Mouse (Mus musculus) liver, embryonic 16.5 days (tissue): ENCODE measurements at regions not wholly inside any gene's neighbourhood (a gene's known extent, or its start where the extent isn't known, plus 50 kb on each side); places are given as distances from the start of the nearest gene placed in this dataset.

ENCODE experiments used
- ATAC-seq: fragments of 200-750 bp; cut with Nextera tagmentation; 2 replicates; pipeline ENCODE4 v1.8.0; 2017; ENCODE audit warnings: low read depth, mild to moderate bottlenecking, moderate number of reproducible peaks, moderate library complexity
- H3K27ac ChIP-seq: fragments of 300-500 bp; sonication (generic); 2 replicates; pipeline ENCODE4 v1.5.1; 2014; ENCODE audit warnings: mild to moderate bottlenecking, low read length
- H3K27me3 ChIP-seq: fragments of 300-500 bp; sonication (generic); 2 replicates; pipeline ENCODE4 v1.6.1; 2014; ENCODE audit warnings: low read depth, low read length, mixed read lengths; ENCODE audit not compliant: control insufficient read depth, insufficient read depth
- H3K36me3 ChIP-seq: fragments of 300-500 bp; sonication (generic); 2 replicates; pipeline ENCODE4 v1.6.1; 2014; ENCODE audit warnings: mild to moderate bottlenecking; ENCODE audit not compliant: control insufficient read depth, insufficient read depth
- H3K4me1 ChIP-seq: fragments of 300-500 bp; sonication (generic); 2 replicates; pipeline ENCODE4 v1.6.1; 2014; ENCODE audit warnings: low read depth, low read length, mixed read lengths; ENCODE audit not compliant: control insufficient read depth
- H3K4me2 ChIP-seq: fragments of 300-500 bp; sonication (generic); 2 replicates; pipeline ENCODE4 v1.6.1; 2014; ENCODE audit warnings: low read depth, low read length, mixed read lengths
- H3K4me3 ChIP-seq: fragments of 300-500 bp; sonication (generic); 2 replicates; pipeline ENCODE4 v1.5.1; 2014; ENCODE audit warnings: low read depth, mild to moderate bottlenecking, low read length
- H3K9ac ChIP-seq: fragments of 300-500 bp; sonication (generic); 2 replicates; pipeline ENCODE4 v1.6.1; 2014; ENCODE audit warnings: low read depth, low read length
- H3K9me3 ChIP-seq: fragments of 300-500 bp; sonication (generic); replicated peaks from 2 replicates; pipeline ENCODE4 v1.6.1; 2016; ENCODE audit warnings: low read length; ENCODE audit not compliant: control insufficient read depth
- WGBS: fragments of 180-500 bp; shearing (Covaris S2); extraction: QIAGEN DNeasy Blood & Tissue Kit; methylation state at CpG from one replicate; pipeline ENCODE4 v1.1.7; 2014; ENCODE audit not compliant: insufficient replicate concordance; 5-methylcytosine and 5-hydroxymethylcytosine counted together

DNA sequence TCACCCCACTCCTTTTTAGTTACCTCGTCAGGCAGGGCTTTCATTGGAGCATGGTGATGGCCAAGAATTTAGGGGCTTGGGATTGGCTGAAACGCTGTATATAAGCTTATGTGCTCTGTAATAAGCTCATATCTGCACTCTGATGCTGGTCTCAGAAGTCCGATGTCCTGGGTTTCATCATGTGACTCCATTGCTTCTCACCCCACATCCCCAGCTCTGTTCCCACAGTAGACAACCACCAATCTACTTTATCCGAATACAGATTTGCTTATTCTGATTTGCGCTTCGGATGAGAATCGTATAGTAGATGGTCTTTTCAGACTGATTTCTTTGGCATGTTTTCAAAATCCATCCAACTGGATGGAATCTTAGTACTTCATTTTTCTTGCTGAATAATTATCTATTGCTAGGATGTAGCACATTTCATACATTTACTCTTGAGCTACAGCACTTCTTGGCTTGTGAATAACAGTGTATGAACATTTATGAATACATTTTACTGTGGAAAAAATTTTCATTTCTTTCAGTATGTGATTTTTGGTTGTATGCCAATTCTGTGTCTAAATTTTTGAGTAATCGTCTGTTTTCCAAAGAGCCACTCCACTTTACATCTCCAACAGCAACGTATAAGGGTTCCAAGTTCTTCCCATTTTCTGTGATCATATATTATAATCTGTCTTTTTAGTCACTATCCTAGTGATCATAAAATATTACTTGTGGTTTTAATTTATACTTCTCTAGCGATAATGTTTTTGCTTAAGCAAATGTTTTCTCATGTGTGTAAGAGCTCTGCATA, 185.7 kb downstream of the Hace1 start:
- H3K9ac ChIP-seq: no peak overlapping the region
- no peak for ATAC-seq
- H3K27ac ChIP-seq: no peak overlapping the region
- no peaks in the 10 kb centered on the region for H3K36me3 ChIP-seq
- WGBS: 69% methylated on average over 10 of the region's 10 CpGs
- H3K4me3 ChIP-seq: no peak overlapping the region
- H3K4me2 ChIP-seq: no peak overlapping the region
- H3K4me1 ChIP-seq: no peaks in the 10 kb centered on the region
- H3K9me3 ChIP-seq: no peaks in the 10 kb centered on the region
- H3K27me3 ChIP-seq: no peaks in the 10 kb centered on the region

GRCm38 (mm10) chr10:45779720-45780119, 202.1 kb downstream of the Hace1 start:
- 27% methylated on average over 6 of the region's 6 CpGs for WGBS
- H3K36me3 ChIP-seq: no peaks in the 10 kb centered on the region
- no peak overlapping the region for H3K27ac ChIP-seq

GRCm38 (mm10) chr10:45783026-45783425, 205.4 kb downstream of the Hace1 start:
- Histone ChIP-seq H3K36me3 (no peaks in the 10 kb centered on the region), H3K27me3 (no peaks in the 10 kb centered on the region), H3K4me2 (no peak overlapping the region), H3K9ac (no peak overlapping the region), H3K4me1 (no peaks in the 10 kb centered on the region; the same call in 1 of the 2 replicates), H3K27ac (no peak overlapping the region), H3K4me3 (no peak overlapping the region), H3K9me3 (no peaks in the 10 kb centered on the region)
- no peak for ATAC-seq
- 12% methylated on average over 5 of the region's 5 CpGs for WGBS

More at GRCm38 (mm10) chr10:45779720-45780119, 202.1 kb downstream of the Hace1 start:
- no peaks in the 10 kb centered on the region; the same call in 1 of the 2 replicates for H3K4me1 ChIP-seq
- H3K27me3 ChIP-seq: no peaks in the 10 kb centered on the region
- no peak overlapping the region for H3K4me2 ChIP-seq
- no peak overlapping the region for H3K4me3 ChIP-seq
- no peak for ATAC-seq
- no peaks in the 10 kb centered on the region for H3K9me3 ChIP-seq
- no peak overlapping the region for H3K9ac ChIP-seq

DNA sequence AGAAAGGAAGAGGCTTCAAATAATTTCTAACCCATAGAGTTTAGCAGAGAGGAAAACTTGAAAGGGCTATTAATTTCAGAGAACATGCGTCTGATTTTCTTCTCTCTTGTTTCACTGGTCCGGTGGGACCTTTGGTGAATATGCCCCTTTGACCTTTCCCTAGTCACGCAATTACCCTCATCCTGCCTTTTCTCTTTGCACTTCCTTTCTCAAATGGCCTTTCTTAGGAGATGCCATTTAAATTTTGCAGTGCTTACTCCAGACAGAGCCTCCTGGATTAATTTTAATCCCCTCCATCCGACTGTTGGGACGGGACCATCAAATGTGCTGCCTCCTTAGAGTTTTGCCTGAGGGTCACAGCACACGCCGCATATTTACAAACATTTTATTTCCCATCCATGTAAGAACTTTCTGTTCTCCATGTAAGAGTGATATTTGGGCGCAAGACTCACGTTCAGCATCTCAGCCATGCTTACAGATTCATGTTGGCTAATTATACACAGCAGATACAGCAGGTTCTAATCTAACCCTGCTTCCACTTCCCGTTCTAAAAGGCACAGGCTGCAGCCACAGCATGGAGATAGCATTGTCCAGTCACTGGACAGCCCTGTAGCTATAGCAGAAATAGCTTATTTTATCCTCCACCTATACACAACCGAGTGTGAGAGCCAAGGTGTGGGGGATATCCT, 206.0 kb downstream of the Hace1 start:
- Histone ChIP-seq H3K9ac (no peak overlapping the region), H3K27me3 (no peaks in the 10 kb centered on the region), H3K4me1 (no peaks in the 10 kb centered on the region; the same call in 1 of the 2 replicates), H3K9me3 (no peaks in the 10 kb centered on the region), H3K4me3 (no peak overlapping the region), H3K27ac (no peak overlapping the region), H3K4me2 (no peak overlapping the region), H3K36me3 (no peaks in the 10 kb centered on the region)
- 41% methylated on average over 11 of the region's 11 CpGs for WGBS
- no peak for ATAC-seq

DNA sequence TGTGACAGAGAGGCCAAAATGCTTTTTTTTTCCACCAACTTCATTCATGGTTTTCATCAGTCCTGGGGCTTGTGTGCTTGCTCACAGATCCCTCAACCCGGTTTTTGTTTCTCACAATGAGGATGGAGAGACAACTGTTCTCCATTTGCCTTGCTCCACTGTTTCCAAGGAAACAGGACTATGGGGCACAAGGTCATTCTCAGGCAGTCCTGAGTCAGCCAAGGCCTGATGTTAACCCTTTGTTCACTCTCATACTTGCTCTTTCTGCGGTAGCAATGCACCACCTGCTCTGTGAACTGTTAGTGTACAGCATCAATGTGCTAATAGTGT, 206.5 kb downstream of the Hace1 start:
- ATAC-seq: no peak
- no peak overlapping the region for H3K9ac ChIP-seq
- no peaks in the 10 kb centered on the region; the same call in 1 of the 2 replicates for H3K4me1 ChIP-seq
- H3K4me2 ChIP-seq: no peak overlapping the region
- H3K4me3 ChIP-seq: no peak overlapping the region
- H3K9me3 ChIP-seq: no peaks in the 10 kb centered on the region
- H3K27me3 ChIP-seq: no peaks in the 10 kb centered on the region
- WGBS: 57% methylated on average over 2 of the region's 2 CpGs
- H3K27ac ChIP-seq: no peak overlapping the region
- no peaks in the 10 kb centered on the region for H3K36me3 ChIP-seq

GRCm38 (mm10) chr10:45784575-45784974, 206.9 kb downstream of the Hace1 start:
- 79% methylated on average over 4 of the region's 4 CpGs for WGBS
- H3K4me3 ChIP-seq: no peak overlapping the region
- ATAC-seq: no peak
- no peak overlapping the region for H3K4me2 ChIP-seq
- no peaks in the 10 kb centered on the region for H3K9me3 ChIP-seq
- H3K9ac ChIP-seq: no peak overlapping the region
- H3K4me1 ChIP-seq: no peaks in the 10 kb centered on the region; the same call in 1 of the 2 replicates
- H3K36me3 ChIP-seq: no peaks in the 10 kb centered on the region
- H3K27me3 ChIP-seq: no peaks in the 10 kb centered on the region
- no peak overlapping the region for H3K27ac ChIP-seq

- H3K9me3 ChIP-seq: no peaks in the 10 kb centered on the region
- no peak for ATAC-seq
- 47% methylated on average over 1 of the region's 1 CpGs for WGBS
- H3K4me2 ChIP-seq: no peak overlapping the region
- no peaks in the 10 kb centered on the region for H3K36me3 ChIP-seq
- H3K4me1 ChIP-seq: no peaks in the 10 kb centered on the region; the same call in 1 of the 2 replicates
- H3K27me3 ChIP-seq: no peaks in the 10 kb centered on the region
- no peak overlapping the region for H3K27ac ChIP-seq
- H3K9ac ChIP-seq: no peak overlapping the region
- H3K4me3 ChIP-seq: no peak overlapping the region
These were observed 210.7 kb downstream of the Hace1 start for GRCm38 (mm10) chr10:45788356-45788755.

DNA sequence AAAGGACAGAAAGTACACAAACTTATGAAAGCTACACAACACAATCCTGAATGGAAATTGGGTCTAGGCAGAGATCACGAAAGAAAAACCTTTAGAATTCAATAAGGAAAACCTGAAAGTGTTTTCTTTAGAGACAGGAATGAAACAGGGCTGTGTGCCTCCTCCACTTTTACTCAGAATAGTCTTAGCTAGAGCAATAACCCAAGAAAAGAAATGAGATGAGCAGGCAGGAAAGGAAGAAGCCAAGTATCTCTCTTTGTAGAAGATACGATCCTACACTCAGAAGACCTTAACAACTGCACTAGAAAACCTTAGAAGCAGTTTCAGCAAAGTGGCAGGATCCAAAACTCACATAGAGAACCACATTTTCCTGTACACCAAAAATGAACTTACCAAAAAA, 218.0 kb downstream of the Hace1 start:
- Histone ChIP-seq H3K9ac (no peak overlapping the region), H3K27me3 (no peaks in the 10 kb centered on the region), H3K9me3 (no peaks in the 10 kb centered on the region), H3K4me3 (no peak overlapping the region), H3K27ac (no peak overlapping the region), H3K4me2 (no peak overlapping the region), H3K36me3 (no peaks in the 10 kb centered on the region), H3K4me1 (no peaks in the 10 kb centered on the region)
- no peak for ATAC-seq
- WGBS: 50% methylated on average over 2 of the region's 2 CpGs
